Mouse (Mus musculus) ES-Bruce4 (cell line): Measurements from ENCODE around the gene Speer4d. TPM values are rescaled to one million over a fixed set of nuclear protein-coding genes. Genes with fewer than 3 reads are reported as not detected.
A peak's percentile ranks its signal among the peaks of the same experiment; 100 is the strongest.
"Not testable (repeated sequence)": the region's sequence is repeated elsewhere in the genome, so short reads cannot be mapped to it uniquely, and the experiment has no call there.

Experiments
- H3K27ac ChIP-seq: 2 replicates; pipeline ENCODE4 v1.5.1; 2012; ENCODE audit warnings: low read length, inconsistent platforms; ENCODE audit not compliant: insufficient read depth
- H3K27me3 ChIP-seq: 2 replicates; pipeline ENCODE4 v1.6.1; 2012; ENCODE audit warnings: mild to moderate bottlenecking, low read length, inconsistent platforms; ENCODE audit not compliant: control insufficient read depth, poor library complexity, insufficient read depth, severe bottlenecking
- H3K36me3 ChIP-seq: 2 replicates; pipeline ENCODE4 v1.6.1; 2012; ENCODE audit warnings: inconsistent platforms, mild to moderate bottlenecking, low read length, moderate library complexity; ENCODE audit not compliant: control insufficient read depth, poor library complexity, insufficient read depth, severe bottlenecking
- H3K4me1 ChIP-seq: one replicate; pipeline ENCODE4 v1.8.1; 2011; ENCODE audit warnings: low read length; ENCODE audit not compliant: control insufficient read depth, insufficient read depth
- H3K4me3 ChIP-seq: 2 replicates; pipeline ENCODE4 v1.5.1; 2011; ENCODE audit warnings: low read depth, mild to moderate bottlenecking, low read length
- H3K9ac ChIP-seq: 2 replicates; pipeline ENCODE4 v1.6.1; 2012; ENCODE audit warnings: low read depth, mild to moderate bottlenecking, inconsistent platforms; ENCODE audit not compliant: poor library complexity, severe bottlenecking
- H3K9me3 ChIP-seq: replicated peaks from 2 replicates; pipeline ENCODE4 v1.6.1; 2012; ENCODE audit warnings: mild to moderate bottlenecking, low read length, inconsistent platforms; ENCODE audit not compliant: control insufficient read depth, poor library complexity, insufficient read depth, severe bottlenecking
- CTCF ChIP-seq: IDR thresholded peaks from one replicate; pipeline ENCODE4 v1.8.1; 2011; ENCODE audit warnings: low read depth, low read length
- polyA plus RNA-seq: library from polyadenylated mRNA; stranded (reverse); fragments of >200 nt; gene quantifications from 2 replicates; pipeline ENCODE4 v1.2.4, GENCODE M21; 2011; ENCODE audit warnings: low read depth; ENCODE audit not compliant: missing spikeins, insufficient read depth, insufficient read length

Speer4d gene
- polyA plus RNA-seq, 1 experiment = not detected

DNA sequence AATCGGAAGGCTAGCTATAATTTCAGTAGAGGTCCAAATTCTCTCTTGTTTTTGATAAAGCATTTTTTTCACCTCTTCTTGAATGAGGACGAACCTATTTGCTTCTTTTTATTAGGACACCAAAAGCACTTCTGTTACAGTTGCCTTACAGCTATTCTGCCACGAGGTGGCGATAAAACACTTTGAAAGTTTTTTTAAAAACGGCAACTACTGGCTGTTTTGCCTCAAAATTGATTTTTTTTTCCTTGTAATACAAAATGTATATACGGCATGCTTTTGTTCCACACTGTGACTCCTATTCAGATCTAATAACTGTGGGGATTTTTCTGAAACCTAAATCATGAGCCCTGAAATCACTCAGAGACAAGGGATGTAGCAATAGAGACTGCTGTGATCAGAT, 26.8 kb downstream of the Speer4d start:
- not testable (repeated sequence) for H3K27ac ChIP-seq, H3K4me1 ChIP-seq, H3K27me3 ChIP-seq, H3K9ac ChIP-seq, H3K9me3 ChIP-seq, H3K36me3 ChIP-seq, H3K4me3 ChIP-seq

DNA sequence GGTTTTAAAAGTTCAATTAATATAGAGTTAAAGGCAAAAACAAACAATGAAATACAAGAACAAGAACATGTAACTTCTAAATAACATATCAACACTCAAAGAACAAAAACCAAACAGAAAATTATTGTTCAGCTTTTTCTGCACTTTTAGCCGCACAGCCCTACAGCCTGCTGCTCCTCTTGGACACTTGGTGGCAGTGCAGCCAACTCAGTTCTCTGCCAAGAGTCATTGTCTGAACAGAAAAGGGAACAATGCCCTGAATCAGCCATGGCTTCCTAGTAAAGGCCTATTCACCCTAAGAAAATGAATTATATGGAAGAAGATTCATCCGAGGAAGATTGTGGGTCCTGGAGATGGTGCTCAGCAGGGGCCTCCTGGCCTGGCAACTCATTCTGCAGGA, 33.5 kb downstream of the Speer4d start:
- H3K36me3 ChIP-seq, H3K27ac ChIP-seq, H3K9me3 ChIP-seq, H3K4me3 ChIP-seq, H3K4me1 ChIP-seq, H3K9ac ChIP-seq, H3K27me3 ChIP-seq: not testable (repeated sequence)
- TF ChIP-seq CTCF = peak; percentile 22

DNA sequence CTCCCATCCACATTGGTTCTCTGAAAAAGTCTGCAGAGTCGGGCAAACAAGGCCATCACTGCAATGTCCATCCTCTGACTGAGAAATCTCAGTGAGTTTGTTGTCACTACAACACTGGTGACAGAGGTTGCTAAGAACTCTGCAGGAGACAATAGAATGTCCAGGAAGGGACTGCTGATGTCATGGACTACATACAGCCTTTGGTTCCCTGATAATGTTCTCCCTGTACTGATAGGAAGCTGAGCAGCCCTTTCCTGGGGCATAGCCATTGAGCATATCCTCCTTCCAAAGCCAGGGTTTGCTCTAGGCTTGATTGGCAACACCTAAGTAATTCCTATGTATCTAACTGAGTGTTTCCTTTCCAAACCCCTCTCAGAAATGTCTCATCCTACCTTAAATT, 38.1 kb downstream of the Speer4d start, which contains the start of gene 4930572O03Rik:
Gene 4930572O03Rik, minus strand, starts transcription at position 101 of the 400 bp plus-strand sequence.
- not testable (repeated sequence) for H3K9me3 ChIP-seq, H3K27me3 ChIP-seq, H3K4me1 ChIP-seq, H3K4me3 ChIP-seq, H3K36me3 ChIP-seq, H3K27ac ChIP-seq, H3K9ac ChIP-seq

DNA sequence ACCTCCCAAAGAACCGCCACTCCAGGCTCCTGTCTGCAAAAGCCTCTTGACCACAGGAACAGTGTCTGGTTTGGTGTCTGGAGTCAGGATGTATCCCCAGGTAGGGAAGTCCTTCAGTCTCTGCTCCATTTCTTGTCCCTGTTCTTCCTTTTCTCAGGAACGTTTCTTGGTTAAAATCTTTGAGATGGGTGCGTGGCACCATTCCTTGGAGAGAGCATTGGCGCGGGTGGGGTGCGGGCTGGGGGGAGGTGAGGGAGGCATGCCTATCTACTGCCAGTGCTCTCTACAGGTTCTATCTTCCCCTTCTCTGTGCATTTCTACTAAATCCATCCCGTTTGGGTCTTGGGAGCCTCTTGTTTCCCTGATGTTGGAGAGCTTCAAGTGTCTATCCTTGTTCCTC, 45.0 kb downstream of the Speer4d start:
- not testable (repeated sequence) for H3K36me3 ChIP-seq, H3K27ac ChIP-seq, H3K4me1 ChIP-seq, H3K9me3 ChIP-seq, H3K27me3 ChIP-seq, H3K9ac ChIP-seq, H3K4me3 ChIP-seq

DNA sequence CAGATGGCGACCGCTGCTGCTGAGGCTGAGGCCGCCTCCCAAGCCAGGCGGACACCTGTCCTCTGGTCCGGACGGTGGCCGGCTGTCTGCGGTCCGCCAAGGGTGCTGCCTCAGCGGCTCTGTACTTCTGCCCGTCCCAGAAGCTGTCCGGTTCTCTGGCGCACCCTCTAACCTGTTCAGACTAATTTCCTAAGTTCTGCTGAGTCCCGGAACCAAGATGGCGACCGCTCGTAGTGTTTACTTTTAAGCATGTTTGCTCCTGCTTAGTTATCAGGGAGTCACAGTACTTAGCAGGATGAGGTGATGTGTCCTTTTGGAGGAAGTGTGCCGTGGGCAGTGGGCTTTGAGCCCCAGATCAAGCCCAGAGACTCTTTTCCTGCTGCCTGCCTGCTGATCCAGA, 51.9 kb downstream of the Speer4d start:
- not testable (repeated sequence) for H3K27me3 ChIP-seq, H3K4me1 ChIP-seq, H3K9ac ChIP-seq, H3K36me3 ChIP-seq, H3K27ac ChIP-seq, H3K9me3 ChIP-seq
- peak overlapping the region; percentile 48 for H3K4me3 ChIP-seq

Other genes with a start within 250 kb of the Speer4d start
- not detected in 2 replicates for gene Gm21149, start 142.5 kb upstream of the Speer4d start, polyA plus RNA-seq
- gene Gm21190, start 89.8 kb upstream of the Speer4d start, polyA plus RNA-seq = not detected in 2 replicates
- gene Gm21083, start 41.7 kb upstream of the Speer4d start, polyA plus RNA-seq = not detected in 2 replicates
- not detected in 2 replicates for gene 4930572O03Rik, start 38.0 kb downstream of the Speer4d start, polyA plus RNA-seq
- gene Speer4c, start 95.2 kb downstream of the Speer4d start, polyA plus RNA-seq = not detected in 2 replicates